Mouse (Mus musculus) hindbrain, embryonic 14.5 days (tissue): Measurements from ENCODE around the gene Rnaset2b. TPM values are rescaled to one million over a fixed set of nuclear protein-coding genes. Genes with fewer than 3 reads are reported as not detected.
"Not testable (repeated sequence)": the region's sequence is repeated elsewhere in the genome, so short reads cannot be mapped to it uniquely, and the experiment has no call there.

Experiments used
- ATAC-seq: fragments of 200-750 bp; cut with Nextera tagmentation; 2 replicates; pipeline ENCODE4 v1.8.0; 2017; ENCODE audit warnings: moderate number of reproducible peaks, mild to moderate bottlenecking, moderate TSS enrichment, moderate library complexity; ENCODE audit not compliant: low FRiP score
- DNase-seq: peaks from one replicate; pipeline ENCODE4 v3.0.0-alpha.2; 2015; ENCODE audit warnings: low spot score
- H3K27ac ChIP-seq: fragments of 300-500 bp; sonication (generic); 2 replicates; pipeline ENCODE4 v1.5.1; 2014; ENCODE audit warnings: mild to moderate bottlenecking, moderate library complexity
- H3K27me3 ChIP-seq: fragments of 300-500 bp; sonication (generic); 2 replicates; pipeline ENCODE4 v1.6.1; 2014; ENCODE audit warnings: mild to moderate bottlenecking, low read length, mixed read lengths; ENCODE audit not compliant: control insufficient read depth, insufficient read depth
- H3K36me3 ChIP-seq: fragments of 300-500 bp; sonication (generic); replicated peaks from 2 replicates; pipeline ENCODE4 v1.6.1; 2014; ENCODE audit not compliant: control insufficient read depth, insufficient read depth
- H3K4me1 ChIP-seq: fragments of 300-500 bp; sonication (generic); replicated peaks from 2 replicates; pipeline ENCODE4 v1.6.1; 2014; ENCODE audit warnings: antibody characterized with exemption, low read length, mixed read lengths; ENCODE audit not compliant: control insufficient read depth, insufficient read depth
- H3K4me2 ChIP-seq: fragments of 300-500 bp; sonication (generic); replicated peaks from 2 replicates; pipeline ENCODE4 v1.6.1; 2014; ENCODE audit warnings: mild to moderate bottlenecking, moderate library complexity
- H3K4me3 ChIP-seq: fragments of 300-500 bp; sonication (generic); replicated peaks from 2 replicates; pipeline ENCODE4 v1.5.1; 2014; ENCODE audit warnings: mild to moderate bottlenecking, low read length
- H3K9ac ChIP-seq: fragments of 300-500 bp; sonication (generic); 2 replicates; pipeline ENCODE4 v1.6.1; 2014
- H3K9me3 ChIP-seq: fragments of 300-500 bp; sonication (generic); 2 replicates; pipeline ENCODE4 v1.6.1; 2016; ENCODE audit warnings: low read length; ENCODE audit not compliant: control insufficient read depth
- WGBS: fragments of 180-500 bp; shearing (Covaris S2); extraction: QIAGEN DNeasy Blood & Tissue Kit; methylation state at CpG from one replicate; pipeline ENCODE4 v1.1.7; 2014; 5-methylcytosine and 5-hydroxymethylcytosine counted together
- polyA plus RNA-seq: library from polyadenylated mRNA; unstranded; fragments of >200 nt; fragmentation: Nextera tagmentation; extraction: Ambion mirVana; gene quantifications from 2 replicates; pipeline ENCODE4 v1.2.1, GENCODE M21; 2014

Rnaset2b gene
- polyA plus RNA-seq, 1 experiment from 2014 or later = 129 TPM

DNA sequence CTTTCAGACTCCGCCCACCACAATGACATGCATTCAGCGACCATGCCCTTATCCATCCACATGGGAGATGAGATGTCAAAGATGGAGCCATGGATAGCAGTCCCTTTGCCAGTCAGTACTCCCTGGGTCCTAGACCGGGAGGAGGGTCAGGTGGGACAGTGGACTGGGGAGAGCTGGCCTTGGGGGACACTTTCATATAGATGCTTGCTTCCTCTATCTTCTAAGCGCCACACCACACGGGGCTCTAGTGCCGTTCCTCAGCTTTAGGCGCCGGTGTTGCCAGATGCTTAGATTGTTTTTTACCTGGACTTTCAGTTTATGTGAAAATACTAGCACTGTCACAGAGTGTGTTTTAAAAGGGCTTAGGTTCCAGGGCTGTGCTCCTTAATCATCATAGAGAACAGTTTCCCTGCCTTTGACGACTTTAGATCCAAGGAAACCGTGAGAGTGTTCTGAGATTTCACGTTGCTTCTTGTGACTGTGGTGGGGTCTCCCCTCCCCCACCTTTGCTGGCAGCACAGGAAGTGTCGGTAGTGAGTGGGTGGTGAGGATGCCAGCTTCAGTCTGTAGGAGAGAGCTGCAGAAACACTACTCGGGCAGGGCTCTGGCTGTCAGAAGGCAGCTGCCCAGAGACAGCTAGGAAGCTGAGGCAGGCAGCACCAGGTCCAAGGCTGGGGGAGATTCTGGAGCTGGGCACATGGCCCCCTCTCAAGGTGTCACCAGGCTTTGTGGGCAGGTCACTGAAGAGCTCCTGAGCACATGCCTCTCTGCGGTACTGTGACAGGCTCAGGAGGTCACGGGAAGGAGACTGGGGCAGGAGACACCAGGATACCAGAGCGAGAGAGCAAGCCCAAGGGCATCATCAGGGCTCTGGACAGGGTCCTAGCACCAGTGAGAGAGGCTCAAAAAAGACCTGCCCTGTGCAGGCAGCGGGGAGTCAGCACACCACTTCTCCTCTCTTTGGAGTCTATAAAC is 63.0 kb downstream of the Rnaset2b start:
- H3K9ac ChIP-seq, H3K4me3 ChIP-seq, H3K27ac ChIP-seq, ATAC-seq, H3K9me3 ChIP-seq, H3K4me1 ChIP-seq, H3K36me3 ChIP-seq, DNase-seq, H3K27me3 ChIP-seq, H3K4me2 ChIP-seq: not testable (repeated sequence)
- WGBS = 61% methylated on average over 3 of the region's 17 CpGs

Other genes with a start within 250 kb of the Rnaset2b start
- 60.1 and 67.4 TPM in 2 replicates for gene Ezr, start 187.8 kb upstream of the Rnaset2b start, polyA plus RNA-seq
- 57.9 and 61.9 TPM in 2 replicates for gene Rsph3b, start 22.0 kb upstream of the Rnaset2b start, polyA plus RNA-seq
- gene Tagap1, start 9.5 kb upstream of the Rnaset2b start, polyA plus RNA-seq = 62.9 and 68.8 TPM in 2 replicates
- 0.25 and 0.56 TPM in 2 replicates for gene Gm49721, start 8.3 kb downstream of the Rnaset2b start, polyA plus RNA-seq
- gene Gm1604a, start 54.9 kb downstream of the Rnaset2b start, polyA plus RNA-seq = not detected in 2 replicates
- 24.4 and 25.7 TPM in 2 replicates for gene Rps6ka2, start 199.5 kb downstream of the Rnaset2b start, polyA plus RNA-seq